Mouse (Mus musculus): ENCODE results near the gene Epha3. TPM values are rescaled to one million over a fixed set of nuclear protein-coding genes. Genes with fewer than 3 reads are reported as not detected.

Gene Epha3
- polyA plus RNA-seq, 2 experiments = 0.38 to 0.58 TPM

- Histone ChIP-seq H3K36me3 (replicated peaks; ENCODE audit: control insufficient read depth, insufficient read depth, low read depth) (no peaks in the 10 kb centered on the region), H3K27ac (no peak overlapping the region), H3K9me3 (ENCODE audit: control insufficient read depth, low read length) (no peaks in the 10 kb centered on the region), H3K4me2 (ENCODE audit: low read depth) (no peak overlapping the region), H3K4me3 (ENCODE audit: insufficient read depth in 1 of 2, low read depth in 2 of 2, low read length in 2 of 2) (peak overlapping the region in 1 of 2 experiments; percentile 21; a peak in 1 of 4 replicates), H3K9ac (replicated peaks) (no peak overlapping the region), H3K4me1 (replicated peaks; ENCODE audit: control insufficient read depth in 2 of 2, insufficient read depth in 2 of 2, low read length in 1 of 2) (no peaks in the 10 kb centered on the region), H3K27me3 (ENCODE audit: control insufficient read depth, insufficient read depth, low read length) (no peaks in the 10 kb centered on the region; the same call in 1 of the 2 replicates)
- WGBS (ENCODE audit: insufficient replicate concordance) = 6% methylated on average over 12 of the region's 12 CpGs
- TF ChIP-seq CTCF (IDR thresholded peaks at IDR 0.05; ENCODE audit: low read depth) = no peak
- no peak for ATAC-seq (ENCODE audit: insufficient read depth)
- DNase-seq (ENCODE audit: low read depth in 3 of 3, low spot score in 3 of 3) = no peak
Observed at GRCm38 (mm10) chr16:63863181-63863580, 794 bp downstream of the Epha3 start.

- H3K9ac ChIP-seq (replicated peaks) = no peak overlapping the region
- no peak for ATAC-seq (ENCODE audit: insufficient read depth)
- TF ChIP-seq EP300 (IDR thresholded peaks at IDR 0.05; ENCODE audit: low read depth) (no peak), CTCF (IDR thresholded peaks at IDR 0.05; ENCODE audit: low read depth) (no peak)
Observed at GRCm38 (mm10) chr16:63857561-63857960, 6.4 kb downstream of the Epha3 start.

GRCm38 (mm10) chr16:63856658-63857552 is 7.1 kb downstream of the Epha3 start:
- Histone ChIP-seq H3K4me2 (ENCODE audit: low read depth) (peak overlapping the region; percentile 48), H3K4me3 (ENCODE audit: insufficient read depth in 1 of 2, low read depth in 2 of 2, low read length in 2 of 2) (peak overlapping the region; percentile 25 to 52; a peak in 2 of 4 replicates), H3K4me1 (replicated peaks; ENCODE audit: control insufficient read depth in 2 of 2, insufficient read depth in 2 of 2, low read length in 1 of 2) (no peaks in the 10 kb centered on the region), H3K9me3 (ENCODE audit: control insufficient read depth, low read length) (no peaks in the 10 kb centered on the region), H3K27ac (no peak overlapping the region), H3K36me3 (replicated peaks; ENCODE audit: control insufficient read depth, insufficient read depth, low read depth) (no peaks in the 10 kb centered on the region), H3K27me3 (ENCODE audit: control insufficient read depth, insufficient read depth, low read length) (peaks cover 3% of the 10 kb centered on the region; the same call in 1 of the 2 replicates), H3K9ac (replicated peaks) (no peak overlapping the region)
- TF ChIP-seq CTCF (IDR thresholded peaks at IDR 0.05; ENCODE audit: low read depth) (peak; percentile 47), EP300 (IDR thresholded peaks at IDR 0.05; ENCODE audit: low read depth) (no peak)
- no peak for ATAC-seq (ENCODE audit: insufficient read depth)
- 2% methylated on average over 32 of the region's 33 CpGs for WGBS (ENCODE audit: insufficient replicate concordance)
- no peak for DNase-seq (ENCODE audit: low read depth in 3 of 3, low spot score in 3 of 3)

More at GRCm38 (mm10) chr16:63857561-63857960, 6.4 kb downstream of the Epha3 start:
- H3K4me2 ChIP-seq (ENCODE audit: low read depth) = peak overlapping the region; percentile 48
- no peaks in the 10 kb centered on the region for H3K36me3 ChIP-seq (replicated peaks; ENCODE audit: control insufficient read depth, insufficient read depth, low read depth)
- DNase-seq (ENCODE audit: low read depth in 3 of 3, low spot score in 3 of 3) = no peak
- H3K27ac ChIP-seq = no peak overlapping the region
- WGBS (ENCODE audit: insufficient replicate concordance) = 2% methylated on average over 11 of the region's 11 CpGs
- peaks cover 3% of the 10 kb centered on the region; the same call in 1 of the 2 replicates for H3K27me3 ChIP-seq (ENCODE audit: control insufficient read depth, insufficient read depth, low read length)
- no peaks in the 10 kb centered on the region for H3K4me1 ChIP-seq (replicated peaks; ENCODE audit: control insufficient read depth in 2 of 2, insufficient read depth in 2 of 2, low read length in 1 of 2)
- peak overlapping the region; percentile 25 to 52; a peak in 2 of 4 replicates for H3K4me3 ChIP-seq (ENCODE audit: insufficient read depth in 1 of 2, low read depth in 2 of 2, low read length in 2 of 2)
- no peaks in the 10 kb centered on the region for H3K9me3 ChIP-seq (ENCODE audit: control insufficient read depth, low read length)

GRCm38 (mm10) chr16:63850297-63850696 is 13.7 kb downstream of the Epha3 start:
- H3K27ac ChIP-seq = no peak overlapping the region
- 73% methylated on average over 3 of the region's 3 CpGs for WGBS (ENCODE audit: insufficient replicate concordance)
- no peak overlapping the region for H3K9ac ChIP-seq (replicated peaks)
- no peaks in the 10 kb centered on the region for H3K9me3 ChIP-seq (ENCODE audit: control insufficient read depth, low read length)
- H3K36me3 ChIP-seq (replicated peaks; ENCODE audit: control insufficient read depth, insufficient read depth, low read depth) = no peaks in the 10 kb centered on the region
- TF ChIP-seq EP300 (IDR thresholded peaks at IDR 0.05; ENCODE audit: low read depth) = no peak
- TF ChIP-seq CTCF (IDR thresholded peaks at IDR 0.05; ENCODE audit: low read depth) = no peak
- DNase-seq (ENCODE audit: low read depth in 3 of 3, low spot score in 3 of 3) (no peak), ATAC-seq (ENCODE audit: insufficient read depth) (no peak)
- no peaks in the 10 kb centered on the region for H3K27me3 ChIP-seq (ENCODE audit: control insufficient read depth, insufficient read depth, low read length)
- no peaks in the 10 kb centered on the region for H3K4me1 ChIP-seq (replicated peaks; ENCODE audit: control insufficient read depth in 2 of 2, insufficient read depth in 2 of 2, low read length in 1 of 2)
- H3K4me2 ChIP-seq (ENCODE audit: low read depth) = no peak overlapping the region
- H3K4me3 ChIP-seq (ENCODE audit: insufficient read depth in 1 of 2, low read depth in 2 of 2, low read length in 2 of 2) = no peak overlapping the region

GRCm38 (mm10) chr16:63842911-63843310 is 21.1 kb downstream of the Epha3 start:
- no peaks in the 10 kb centered on the region for H3K36me3 ChIP-seq (replicated peaks; ENCODE audit: control insufficient read depth, insufficient read depth, low read depth)
- H3K4me1 ChIP-seq (replicated peaks; ENCODE audit: control insufficient read depth in 2 of 2, insufficient read depth in 2 of 2, low read length in 1 of 2) = no peaks in the 10 kb centered on the region
- no peak overlapping the region for H3K4me2 ChIP-seq (ENCODE audit: low read depth)
- H3K27ac ChIP-seq = no peak overlapping the region
- ATAC-seq (ENCODE audit: insufficient read depth) (no peak), DNase-seq (ENCODE audit: low read depth in 3 of 3, low spot score in 3 of 3) (no peak)
- H3K4me3 ChIP-seq (ENCODE audit: insufficient read depth in 1 of 2, low read depth in 2 of 2, low read length in 2 of 2) = no peak overlapping the region
- no peaks in the 10 kb centered on the region for H3K27me3 ChIP-seq (ENCODE audit: control insufficient read depth, insufficient read depth, low read length)
- no peak for TF ChIP-seq CTCF (IDR thresholded peaks at IDR 0.05; ENCODE audit: low read depth)
- no peak for TF ChIP-seq EP300 (IDR thresholded peaks at IDR 0.05; ENCODE audit: low read depth)
- WGBS (ENCODE audit: insufficient replicate concordance) = 67% methylated on average over 2 of the region's 2 CpGs
- no peak overlapping the region for H3K9ac ChIP-seq (replicated peaks)
- H3K9me3 ChIP-seq (ENCODE audit: control insufficient read depth, low read length) = no peaks in the 10 kb centered on the region

Data from liver, embryonic 14.5 days (tissue).